In the genomic region with DNA sequence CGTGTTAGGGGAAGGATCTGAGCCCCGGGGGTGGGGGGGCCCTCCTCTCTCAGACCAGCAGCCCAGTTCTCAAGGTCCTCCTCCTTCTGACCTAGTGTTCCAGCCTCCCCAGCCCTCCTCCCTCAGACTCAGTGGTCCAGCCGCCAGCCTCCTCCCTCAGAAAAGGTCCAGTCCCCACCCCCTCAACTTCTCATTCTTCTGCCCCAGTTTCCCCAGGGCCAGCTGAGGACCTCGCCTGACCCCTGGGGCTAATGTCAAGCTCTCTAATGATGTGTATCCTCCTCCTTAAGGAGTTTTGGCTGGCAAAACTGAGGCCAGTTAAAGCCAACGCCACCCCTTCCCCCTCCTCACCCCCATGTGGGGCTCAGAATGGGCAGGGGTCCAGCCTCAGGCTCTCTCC, we compare ENCODE assay signal across 8 mouse cellular contexts. TPM values are rescaled to one million over a fixed set of nuclear protein-coding genes. Genes with fewer than 3 reads are reported as not detected.
DNase-seq lines count a peak whose midpoint lies in the region; ATAC-seq and TF ChIP-seq lines count a peak whose summit lies in the region.

A gene (minus strand): TSS at position 101 of the 400 bp plus-strand sequence.

- peak within 1 kb of the TSS; percentile 47 for H3K4me2 ChIP-seq in neural tube, embryonic 11.5 days (ENCODE audit: low read depth)
- H3K4me2 ChIP-seq in limb, embryonic 14.5 days (replicated peaks; ENCODE audit: low read depth, low read length, severe bottlenecking): peak within 1 kb of the TSS; percentile 35
- peak within 1 kb of the TSS; percentile 39 for H3K4me2 ChIP-seq in stomach, postnatal 0 days (replicated peaks; ENCODE audit: low read depth)

- no peaks in the 10 kb centered on the region for H3K36me3 ChIP-seq in neural tube, embryonic 11.5 days (ENCODE audit: control insufficient read depth, insufficient read depth, low read length)
- H3K36me3 ChIP-seq in limb, embryonic 14.5 days (ENCODE audit: control insufficient read depth, insufficient read depth, low read length): no peaks in the 10 kb centered on the region
- no peaks in the 10 kb centered on the region for H3K36me3 ChIP-seq in stomach, postnatal 0 days (ENCODE audit: control insufficient read depth, insufficient read depth, low read length)

- peak within 1 kb of the TSS; percentile 38; the same call in 1 of the 2 replicates for H3K9ac ChIP-seq in neural tube, embryonic 11.5 days (ENCODE audit: low read length)
- no peak within 1 kb of the TSS; the same call in 1 of the 2 replicates for H3K9ac ChIP-seq in limb, embryonic 14.5 days (ENCODE audit: low read depth, low read length, severe bottlenecking)
- H3K9ac ChIP-seq in stomach, postnatal 0 days (ENCODE audit: low read length): peak within 1 kb of the TSS; percentile 35

- H3K27me3 ChIP-seq in neural tube, embryonic 11.5 days (ENCODE audit: control insufficient read depth, insufficient read depth, low read length): peaks cover 27% of the 10 kb centered on the region
- peaks cover 47% of the 10 kb centered on the region for H3K27me3 ChIP-seq in limb, embryonic 14.5 days (ENCODE audit: control insufficient read depth, insufficient read depth, low read length)
- H3K27me3 ChIP-seq in stomach, postnatal 0 days (ENCODE audit: control insufficient read depth, insufficient read depth, low read length): no peaks in the 10 kb centered on the region; the same call in 1 of the 2 replicates

- no peak for ATAC-seq in neural tube, embryonic 11.5 days (ENCODE audit: insufficient read depth, low FRiP score, low TSS enrichment)
- ATAC-seq in limb, embryonic 14.5 days (ENCODE audit: low FRiP score, low read depth): no peak
- ATAC-seq in stomach, postnatal 0 days (ENCODE audit: low FRiP score, low TSS enrichment): no peak

- H3K4me1 ChIP-seq in neural tube, embryonic 11.5 days (ENCODE audit: control insufficient read depth, insufficient read depth, low read length): peaks cover 3% of the 10 kb centered on the region; the same call in 1 of the 2 replicates
- H3K4me1 ChIP-seq in limb, embryonic 14.5 days (ENCODE audit: control insufficient read depth, insufficient read depth, low read length): peaks cover 5% of the 10 kb centered on the region
- H3K4me1 ChIP-seq in stomach, postnatal 0 days (replicated peaks; ENCODE audit: control insufficient read depth, insufficient read depth): 0 out of 2 replicates have a peak, but pooled peaks cover 2% of the 10 kb centered on the region

- no peak within 1 kb of the TSS for H3K27ac ChIP-seq in neural tube, embryonic 11.5 days (ENCODE audit: low read depth, low read length)
- H3K27ac ChIP-seq in limb, embryonic 14.5 days (replicated peaks; ENCODE audit: low read depth, low read length): no peak within 1 kb of the TSS
- peak within 1 kb of the TSS; percentile 77 for H3K27ac ChIP-seq in stomach, postnatal 0 days (replicated peaks)

- DNase-seq in embryo, embryonic 10.5 days (ENCODE audit: low spot score): peak; percentile 18
- DNase-seq in embryo, embryonic 10 days (ENCODE audit: low spot score): no peak
- DNase-seq in neural tube, embryonic 11.5 days (ENCODE audit: low spot score): no peak
- DNase-seq in neural tube, embryonic 10.5 days (ENCODE audit: extremely low spot score, low spot score): no peak
- no peak for DNase-seq in limb, embryonic 14.5 days (ENCODE audit: low spot score)
- no peak for DNase-seq in stomach, postnatal 0 days (ENCODE audit: low spot score)
- DNase-seq in layer of hippocampus, postnatal 10 days (ENCODE audit: low spot score in 2 of 2): no peak
- no peak for DNase-seq in MN1 (ENCODE audit: low spot score)

- TF ChIP-seq CTCF in stomach, postnatal 0 days (IDR thresholded peaks at IDR 0.05; ENCODE audit: low read depth): no peak

- peak within 1 kb of the TSS; percentile 24 for H3K4me3 ChIP-seq in neural tube, embryonic 11.5 days (ENCODE audit: low read depth, low read length)
- H3K4me3 ChIP-seq in limb, embryonic 14.5 days (replicated peaks; ENCODE audit: low read length): peak within 1 kb of the TSS; percentile 22
- H3K4me3 ChIP-seq in stomach, postnatal 0 days (ENCODE audit: low read depth, low read length): peak within 1 kb of the TSS; percentile 22

- H3K9me3 ChIP-seq in neural tube, embryonic 11.5 days (ENCODE audit: control insufficient read depth, low read length): no peaks in the 10 kb centered on the region
- no peaks in the 10 kb centered on the region for H3K9me3 ChIP-seq in limb, embryonic 14.5 days (ENCODE audit: control insufficient read depth, low read length)
- H3K9me3 ChIP-seq in stomach, postnatal 0 days (ENCODE audit: control insufficient read depth, low read length): no peaks in the 10 kb centered on the region

- 7% methylated on average over 5 of the region's 5 CpGs for WGBS in neural tube, embryonic 11.5 days
- 3% methylated on average over 3 of the region's 5 CpGs for WGBS in limb, embryonic 14.5 days
- 9% methylated on average over 5 of the region's 5 CpGs for WGBS in stomach, postnatal 0 days

- no peak for TF ChIP-seq POLR2A in limb, embryonic 14.5 days (IDR thresholded peaks at IDR 0.05; ENCODE audit: borderline replicate concordance, extremely low read depth, insufficient read depth, insufficient read length)

- no peak for TF ChIP-seq EP300 in stomach, postnatal 0 days (optimal IDR thresholded peaks at IDR 0.05)

RNA-seq across cellular contexts. Expression of the gene that starts here (rescaled TPM):
- 0.15 TPM in 1 of 2 replicates, not detected in the other for polyA plus RNA-seq in neural tube, embryonic 11.5 days (2014; fragmentation: Nextera tagmentation; extraction: Ambion mirVana)
- polyA plus RNA-seq in limb, embryonic 14.5 days (2012; rRNA removed): not detected in 2 replicates
- polyA plus RNA-seq in limb, embryonic 14.5 days (2014; fragmentation: Nextera tagmentation; extraction: Ambion mirVana): not detected in 2 replicates
- polyA plus RNA-seq in stomach, postnatal 0 days (2015; fragmentation: Nextera tagmentation; extraction: Ambion mirVana): 20.1 and 27.2 TPM in 2 replicates
- total RNA-seq in layer of hippocampus, postnatal 10 days (2021): under 1 TPM; 0.42 to 0.46 TPM

Comparison
In these comparisons a context has a peak if more than half of its experiments do, and no peak if none do; other contexts are left out.
1. RNA of the gene that starts here (polyA plus RNA-seq): 20.1 to 27.2 TPM in stomach, postnatal 0 days; 0.15 TPM in neural tube, embryonic 11.5 days and not detected in limb, embryonic 14.5 days; every median in the first group is over 10 times any median in the second.
2. Peak in every context shown above with its lines, with median percentiles within 50 percentile points of each other: H3K4me2 ChIP-seq and H3K4me3 ChIP-seq.